Mouse (Mus musculus) kidney, adult 18-20 months (tissue): Measurements from ENCODE around the gene Tmem43.

Experiments
- DNase-seq: peaks from one replicate; pipeline ENCODE4 v3.0.0; 2021

The Tmem43 gene

DNA sequence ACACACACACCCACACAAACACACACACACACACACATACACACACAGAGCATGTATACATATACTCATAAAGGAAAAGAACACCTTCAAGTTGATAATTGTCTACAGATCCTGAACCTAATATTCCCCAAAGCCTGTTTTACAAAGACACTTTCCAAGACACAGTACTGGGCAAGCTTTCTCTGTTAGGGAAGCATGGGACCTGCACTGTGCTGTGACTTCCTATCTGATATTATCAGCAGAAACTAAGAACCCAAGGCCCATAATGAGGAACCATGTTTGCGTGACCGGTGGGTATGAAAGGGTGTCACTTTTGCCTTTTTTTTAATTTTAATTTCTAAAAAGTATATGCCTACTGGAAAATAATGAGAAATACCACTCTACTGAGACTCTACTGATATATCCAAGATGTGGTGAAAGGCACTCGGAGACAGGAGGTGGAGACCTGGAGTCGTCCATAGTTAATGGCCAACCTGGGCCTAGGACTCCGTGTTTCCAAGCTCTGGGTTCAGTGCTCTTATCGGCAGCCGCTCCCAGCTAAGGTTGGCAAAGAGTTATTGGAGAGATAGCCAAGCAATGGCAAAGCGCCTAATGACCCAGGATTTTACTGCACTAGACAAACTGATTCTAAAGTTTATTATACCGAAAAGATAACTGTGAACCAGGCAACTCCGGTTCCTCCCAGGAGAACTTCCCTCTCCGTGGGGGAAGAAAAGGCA lies 62.7 kb downstream of the Tmem43 start:
- peak; percentile 66 for DNase-seq
